Mouse (Mus musculus) spleen, adult 18-20 months (tissue): ENCODE measurements around the gene Xlr3b.
"Not testable (repeated sequence)": the region's sequence is repeated elsewhere in the genome, so short reads cannot be mapped to it uniquely, and the experiment has no call there.

Source experiments
- DNase-seq, 2 experiments: peaks; one replicate each; pipeline ENCODE4 v3.0.0; 2022; ENCODE audit warnings: mixed read lengths in 2 of 2

Xlr3b gene

DNA sequence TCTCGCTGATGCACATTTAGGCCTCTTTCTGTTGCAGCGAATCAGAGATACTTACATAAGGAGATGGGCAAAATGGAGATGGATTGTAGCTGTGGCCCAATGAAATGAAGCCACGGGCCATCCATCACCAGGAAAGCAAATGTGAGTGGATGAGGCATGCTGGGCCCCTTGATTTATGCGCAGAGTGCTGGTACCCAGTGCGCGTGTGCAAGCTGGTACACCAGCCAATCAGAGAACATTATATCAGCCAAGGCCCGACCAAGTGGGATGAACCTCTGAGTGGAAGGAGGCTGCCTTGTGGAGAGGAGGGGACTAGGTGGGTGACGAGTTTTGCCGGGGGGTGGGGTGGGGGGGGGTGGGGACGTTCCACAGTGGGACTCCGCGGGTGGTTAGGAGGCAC, at the start of gene Xlr3b:
Gene Xlr3b (plus strand): TSS at position 274 of the 400 bp plus-strand sequence.
- DNase-seq, result not testable (repeated sequence)

- DNase-seq, result not testable (repeated sequence)
Measured at GRCm38 (mm10) chrX:73143218-73143618, 48.8 kb upstream of the Xlr3b start.

DNA sequence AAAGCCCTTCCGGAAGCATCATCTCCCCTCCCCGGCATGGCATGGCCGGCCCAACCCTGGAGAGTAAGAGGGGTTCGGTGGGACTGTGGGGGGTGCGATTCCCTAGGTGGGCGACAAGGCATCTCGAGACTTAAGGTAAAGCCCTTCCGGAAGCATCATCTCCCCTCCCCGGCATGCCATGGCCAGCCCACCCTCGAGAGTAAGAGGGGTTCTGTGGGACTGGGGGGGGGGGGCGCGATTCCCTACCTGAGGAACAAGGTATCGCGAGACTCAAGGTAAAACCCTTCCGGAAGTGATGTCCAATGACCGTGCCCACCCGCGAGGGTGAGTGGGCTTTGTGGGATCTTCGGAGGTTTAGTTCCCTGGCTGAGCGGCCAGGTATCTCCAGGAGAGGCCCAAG, 43.5 kb upstream of the Xlr3b start, which contains the start of gene Xlr5b:
Gene Xlr5b (plus strand): TSS at position 301 of the 400 bp plus-strand sequence.
- not testable (repeated sequence) for DNase-seq

- DNase-seq, result not testable (repeated sequence)
Measured at GRCm38 (mm10) chrX:73149350-73149749, 42.7 kb upstream of the Xlr3b start, which contains the start of gene DXBay18. TSS of gene DXBay18 (minus strand) at chrX:73149450.

GRCm38 (mm10) chrX:73176889-73177288, 15.1 kb upstream of the Xlr3b start, which contains the start of gene Spin2d:
TSS of gene Spin2d (minus strand) at chrX:73176989.
- not testable (repeated sequence) for DNase-seq

DNA sequence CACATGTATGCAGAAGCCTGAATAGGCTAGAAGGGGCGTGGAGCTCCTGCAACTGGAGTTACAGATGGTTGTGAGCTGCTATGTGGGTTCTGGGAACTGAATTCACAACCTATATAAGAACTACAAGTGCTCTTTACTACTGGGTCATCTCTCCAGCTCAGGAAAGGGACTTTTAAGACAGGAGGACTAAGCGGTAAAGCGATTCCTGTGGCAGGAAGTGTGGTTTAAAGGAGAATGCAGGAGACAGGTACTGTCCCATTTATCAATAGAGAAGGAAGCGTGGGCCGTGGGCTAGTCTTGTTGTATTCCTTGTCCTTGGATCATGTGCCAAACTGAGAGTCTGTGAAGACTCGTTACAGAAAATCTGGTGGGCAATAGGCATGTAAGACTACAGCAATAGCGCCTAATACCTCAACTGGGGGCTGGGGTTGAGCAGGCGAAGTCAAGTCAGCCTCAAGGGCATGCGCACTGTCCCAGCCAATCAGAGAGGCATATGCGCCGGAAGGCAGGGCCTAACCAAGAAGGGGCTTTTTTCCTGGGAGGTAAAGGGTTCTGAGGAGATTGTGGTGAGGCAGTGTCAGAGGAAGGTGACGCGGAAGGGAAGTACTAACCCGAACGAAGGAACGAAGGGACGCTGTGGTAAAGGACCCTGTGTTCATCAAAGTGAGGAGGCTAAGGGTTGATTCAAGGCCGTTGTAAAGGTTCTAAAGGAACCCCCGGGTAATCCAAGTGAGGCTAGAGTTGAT, 22.0 kb downstream of the Xlr3b start, which contains the start of gene Xlr4b:
Gene Xlr4b (plus strand): TSS at position 515 of the 746 bp plus-strand sequence.
- not testable (repeated sequence) for DNase-seq

DNA sequence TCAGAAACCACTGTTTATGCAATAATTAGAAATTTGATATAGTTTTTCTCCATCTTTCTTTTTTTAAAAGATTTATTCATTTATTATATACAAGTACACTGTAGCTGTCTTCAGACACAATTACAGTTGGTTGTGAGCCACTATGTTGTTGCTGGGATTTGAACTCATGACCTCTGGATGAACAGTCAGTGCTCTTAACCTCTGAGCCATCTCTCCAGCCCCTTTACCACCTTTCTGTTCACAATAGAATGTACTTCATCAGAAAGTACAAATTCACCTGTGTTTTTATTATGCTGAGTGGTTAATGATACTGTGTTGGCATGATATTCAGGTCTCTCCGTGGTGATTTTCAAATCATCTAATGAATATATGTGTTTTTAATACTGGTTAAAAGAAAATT, 33.4 kb downstream of the Xlr3b start:
- no peak for DNase-seq

DNA sequence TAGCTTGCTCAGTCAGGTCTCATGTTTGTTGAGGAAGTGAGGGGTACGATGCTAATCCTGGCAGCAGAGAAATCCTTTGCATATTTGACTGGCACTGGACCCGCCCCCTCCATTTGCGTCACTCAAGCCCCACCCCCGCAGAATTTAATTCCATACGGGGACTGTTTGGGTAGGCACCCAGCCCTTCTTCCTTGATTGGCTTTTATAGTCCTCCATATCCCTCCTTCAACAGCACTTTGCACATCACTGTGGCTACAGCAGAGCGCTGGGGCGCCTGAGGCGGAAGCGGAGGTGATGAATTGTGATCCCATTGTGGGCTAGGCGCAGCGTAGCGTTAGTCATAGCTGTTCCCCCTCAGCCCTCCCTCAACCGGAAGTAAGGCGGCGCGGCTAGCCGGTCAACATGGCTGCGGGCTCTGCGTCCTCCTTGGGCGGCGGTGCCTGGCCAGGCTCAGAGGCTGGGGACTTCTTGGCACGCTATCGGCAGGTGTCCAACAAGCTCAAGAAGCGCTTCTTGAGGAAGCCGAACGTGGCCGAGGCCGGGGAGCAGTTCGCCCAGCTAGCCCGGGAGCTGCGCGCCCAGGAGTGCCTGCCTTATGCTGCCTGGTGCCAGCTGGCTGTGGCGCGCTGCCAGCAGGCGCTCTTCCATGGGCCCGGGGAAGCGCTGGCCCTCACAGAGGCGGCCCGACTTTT, 36.1 kb downstream of the Xlr3b start, which contains the start of gene F8a:
Gene F8a (plus strand): TSS at position 378 of the 692 bp plus-strand sequence.
- DNase-seq, result peak; percentile 68 to 71

GRCm38 (mm10) chrX:73228606-73229214, 36.7 kb downstream of the Xlr3b start:
- peak; percentile 46 to 48 for DNase-seq

- DNase-seq, result no peak
Measured at GRCm38 (mm10) chrX:73229288-73229687, 37.3 kb downstream of the Xlr3b start.

DNA sequence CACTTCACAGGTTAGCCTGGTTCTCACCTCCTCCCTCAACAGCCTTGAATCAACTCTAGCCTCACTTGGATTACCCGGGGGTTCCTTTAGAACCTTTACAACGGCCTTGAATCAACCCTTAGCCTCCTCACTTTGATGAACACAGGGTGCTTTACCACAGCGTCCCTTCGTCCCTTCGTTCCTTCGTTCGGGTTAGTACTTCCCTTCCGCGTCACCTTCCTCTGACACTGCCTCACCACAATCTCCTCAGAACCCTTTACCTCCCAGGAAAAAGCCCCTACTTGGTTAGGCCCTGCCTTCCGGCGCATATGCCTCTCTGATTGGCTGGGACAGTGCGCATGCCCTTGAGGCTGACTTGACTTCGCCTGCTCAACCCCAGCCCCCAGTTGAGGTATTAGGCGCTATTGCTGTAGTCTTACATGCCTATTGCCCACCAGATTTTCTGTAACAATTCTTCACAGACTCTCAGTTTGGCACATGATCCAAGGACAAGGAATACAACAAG, 50.9 kb downstream of the Xlr3b start, which contains the start of gene Xlr4c:
Gene Xlr4c (minus strand): TSS at position 310 of the 505 bp plus-strand sequence.
- not testable (repeated sequence) for DNase-seq
